9 mouse cellular contexts compared by ENCODE assay signal in genomic region chr9:29407954-29408353, GRCm38 (mm10).
DNase-seq lines count a peak whose midpoint lies in the region; ATAC-seq lines count a peak whose summit lies in the region.
"Had no signal": no experiment of that assay in that cellular context is flagged by ENCODE, and none has a peak within 500 bp of the region (broad histone marks: within the 10 kb centered on the region; RNA-seq: fewer than 3 reads in every experiment).

No protein-coding gene starts in this region.

- H3K4me3 ChIP-seq in kidney, embryonic 14.5 days (ENCODE audit: low read length), result no peak overlapping the region
- H3K4me3 ChIP-seq: embryonic facial prominence, embryonic 15.5 days; limb, embryonic 12.5 days had no signal

- peaks cover 7% of the 10 kb centered on the region; the same call in 1 of the 2 replicates for H3K27me3 ChIP-seq in kidney, embryonic 14.5 days (ENCODE audit: control insufficient read depth, insufficient read depth, low read length)

- peak; percentile 4 to 43 for DNase-seq in kidney, adult 8-10 months
- peak; percentile 80 for DNase-seq in R1 (ENCODE audit: low read depth, low spot score)
- DNase-seq in c-Kit-positive CD71-negative TER-119-negative erythroid progenitor cells, embryonic 14.5 days (ENCODE audit: low read depth), result peak; percentile 9
- peak; percentile 22 for DNase-seq in lung, postnatal 10 days
- DNase-seq in layer of hippocampus, adult 9-10 months (ENCODE audit: low spot score), result no peak

- no peak overlapping the region for H3K9ac ChIP-seq in kidney, embryonic 14.5 days (ENCODE audit: low read depth, low read length)
- H3K9ac ChIP-seq: embryonic facial prominence, embryonic 15.5 days; limb, embryonic 12.5 days had no signal

- H3K4me2 ChIP-seq in kidney, embryonic 14.5 days (replicated peaks; ENCODE audit: low read depth, low read length), result no peak overlapping the region
- H3K4me2 ChIP-seq: embryonic facial prominence, embryonic 15.5 days; limb, embryonic 12.5 days had no signal

- no peaks in the 10 kb centered on the region for H3K9me3 ChIP-seq in kidney, embryonic 14.5 days (ENCODE audit: control insufficient read depth, low read length)
- H3K9me3 ChIP-seq: embryonic facial prominence, embryonic 15.5 days; limb, embryonic 12.5 days had no signal

- no peaks in the 10 kb centered on the region for H3K36me3 ChIP-seq in kidney, embryonic 14.5 days (ENCODE audit: control insufficient read depth, insufficient read depth, low read length)
- H3K36me3 ChIP-seq: embryonic facial prominence, embryonic 15.5 days; limb, embryonic 12.5 days had no signal

- ATAC-seq in kidney, embryonic 14.5 days (ENCODE audit: low FRiP score, low TSS enrichment), result no peak
- ATAC-seq in megakaryocyte, adult 5-6 weeks (ENCODE audit: poor library complexity, severe bottlenecking), result no peak

- H3K4me1 ChIP-seq in kidney, embryonic 14.5 days (ENCODE audit: control insufficient read depth, insufficient read depth, low read length), result 0 out of 2 replicates have a peak, but pooled peaks cover 3% of the 10 kb centered on the region

- H3K27ac ChIP-seq in kidney, embryonic 14.5 days (ENCODE audit: low read depth, low read length), result no peak overlapping the region
- H3K27ac ChIP-seq: embryonic facial prominence, embryonic 15.5 days; limb, embryonic 12.5 days had no signal
